7 mouse cellular contexts compared by ENCODE assay signal in genomic region chrX:151017897-151018296, GRCm38 (mm10). TPM values are rescaled to one million over a fixed set of nuclear protein-coding genes. Genes with fewer than 3 reads are reported as not detected.
DNase-seq lines count a peak whose midpoint lies in the region; ATAC-seq and TF ChIP-seq lines count a peak whose summit lies in the region.

No protein-coding gene starts in this region.

- no peak for ATAC-seq in lung, postnatal 0 days
- ATAC-seq in heart, postnatal 0 days (ENCODE audit: insufficient read depth, low read depth) = no peak
- ATAC-seq in midbrain, embryonic 13.5 days = no peak
- no peak for ATAC-seq in erythroid progenitor cell, adult 5-6 weeks (replicated peaks; ENCODE audit: low FRiP score, poor library complexity, severe bottlenecking)

- H3K27me3 ChIP-seq in lung, postnatal 0 days (replicated peaks; ENCODE audit: insufficient read depth, low read length) = no peaks in the 10 kb centered on the region
- H3K27me3 ChIP-seq in heart, postnatal 0 days (ENCODE audit: control insufficient read depth, insufficient read depth, low read length) = no peaks in the 10 kb centered on the region
- peaks cover 3% of the 10 kb centered on the region; the same call in 1 of the 2 replicates for H3K27me3 ChIP-seq in midbrain, embryonic 13.5 days

- H3K9me3 ChIP-seq in lung, postnatal 0 days (ENCODE audit: low read length) = no peaks in the 10 kb centered on the region
- H3K9me3 ChIP-seq in heart, postnatal 0 days (replicated peaks; ENCODE audit: control insufficient read depth, low read length) = no peaks in the 10 kb centered on the region
- H3K9me3 ChIP-seq in midbrain, embryonic 13.5 days = no peaks in the 10 kb centered on the region

- no peak overlapping the region for H3K9ac ChIP-seq in lung, postnatal 0 days (replicated peaks; ENCODE audit: low read depth)
- H3K9ac ChIP-seq in heart, postnatal 0 days (replicated peaks; ENCODE audit: low read depth, low read length) = peak overlapping the region; percentile 40; the same call in 1 of the 2 replicates
- H3K9ac ChIP-seq in midbrain, embryonic 13.5 days (replicated peaks) = peak overlapping the region; percentile 56

- no peaks in the 10 kb centered on the region for H3K36me3 ChIP-seq in lung, postnatal 0 days (ENCODE audit: insufficient read depth, low read length)
- 0 out of 2 replicates have a peak, but pooled peaks cover 3% of the 10 kb centered on the region for H3K36me3 ChIP-seq in heart, postnatal 0 days (replicated peaks; ENCODE audit: control insufficient read depth, insufficient read depth, low read length)
- 0 out of 2 replicates have a peak, but pooled peaks cover 3% of the 10 kb centered on the region for H3K36me3 ChIP-seq in midbrain, embryonic 13.5 days

- peak; percentile 24 for DNase-seq in lung, postnatal 0 days (ENCODE audit: low spot score)
- no peak for DNase-seq in lung, postnatal 14 days
- peak; percentile 39 for DNase-seq in cerebellum, adult 9-11 months
- DNase-seq in heart, postnatal 0 days (ENCODE audit: low spot score) = no peak
- no peak for DNase-seq in T-cell, adult 2 months (ENCODE audit: low spot score)

- peak overlapping the region; percentile 68; the same call in 1 of the 2 replicates for H3K27ac ChIP-seq in lung, postnatal 0 days (ENCODE audit: low read length)
- H3K27ac ChIP-seq in heart, postnatal 0 days (ENCODE audit: low read depth) = peak overlapping the region; percentile 78
- peak overlapping the region; percentile 84 for H3K27ac ChIP-seq in midbrain, embryonic 13.5 days

- peak overlapping the region; percentile 41 for H3K4me3 ChIP-seq in lung, postnatal 0 days (ENCODE audit: low read depth, low read length)
- H3K4me3 ChIP-seq in heart, postnatal 0 days (ENCODE audit: low read depth, low read length) = peak overlapping the region; percentile 55
- peak overlapping the region; percentile 49 for H3K4me3 ChIP-seq in midbrain, embryonic 13.5 days (replicated peaks)

- no peaks in the 10 kb centered on the region for H3K4me1 ChIP-seq in lung, postnatal 0 days (ENCODE audit: insufficient read depth, low read depth, low read length)
- H3K4me1 ChIP-seq in heart, postnatal 0 days (ENCODE audit: control insufficient read depth, insufficient read depth) = no peaks in the 10 kb centered on the region
- peaks cover 7% of the 10 kb centered on the region; the same call in 1 of the 2 replicates for H3K4me1 ChIP-seq in midbrain, embryonic 13.5 days (replicated peaks)

- WGBS in lung, postnatal 0 days = 8% methylated on average over 3 of the region's 3 CpGs
- 10% methylated on average over 3 of the region's 3 CpGs for WGBS in heart, postnatal 0 days
- WGBS in midbrain, embryonic 13.5 days = 12% methylated on average over 3 of the region's 3 CpGs

- no peak for TF ChIP-seq CTCF in lung, postnatal 0 days (IDR thresholded peaks at IDR 0.05)
- TF ChIP-seq CTCF in heart, postnatal 0 days (IDR thresholded peaks at IDR 0.05; ENCODE audit: low read depth) = no peak

- TF ChIP-seq EP300 in lung, postnatal 0 days (IDR thresholded peaks at IDR 0.05) = no peak
- TF ChIP-seq EP300 in heart, postnatal 0 days (IDR thresholded peaks at IDR 0.05; ENCODE audit: low read depth) = no peak

- H3K4me2 ChIP-seq in lung, postnatal 0 days (replicated peaks; ENCODE audit: low read depth, low read length) = peak overlapping the region; percentile 54
- H3K4me2 ChIP-seq in heart, postnatal 0 days (ENCODE audit: low read depth, low read length) = peak overlapping the region; percentile 64
- H3K4me2 ChIP-seq in midbrain, embryonic 13.5 days (replicated peaks) = peak overlapping the region; percentile 58

RNA-seq across cellular contexts. Expression of gene Gnl3l, which starts 0.8 kb away (rescaled TPM):
- 11.9 and 13.0 TPM in 2 replicates for polyA plus RNA-seq in lung, postnatal 0 days (2015; fragmentation: Nextera tagmentation; extraction: Ambion mirVana)
- 27.0 and 33.4 TPM in 2 replicates for total RNA-seq in heart, postnatal 0 days (2014; rRNA removed; ENCODE audit: low replicate concordance)
- 15.2 and 15.4 TPM in 2 replicates for polyA plus RNA-seq in heart, postnatal 0 days (2015; fragmentation: Nextera tagmentation; extraction: Ambion mirVana)
- 74.1 and 80.0 TPM in 2 replicates for polyA plus RNA-seq in midbrain, embryonic 13.5 days (2015; fragmentation: Nextera tagmentation; extraction: Ambion mirVana)
- total RNA-seq in erythroid progenitor cell, adult 5-6 weeks (2015; ENCODE audit: low replicate concordance) = 8.8 and 14.8 TPM in 2 replicates
- total RNA-seq in erythroid progenitor cell, adult 5-6 weeks (2017; ENCODE audit: low replicate concordance) = 17.8 and 26.2 TPM in 2 replicates

RNA-seq across cellular contexts. Expression of gene Fgd1, which starts 28.1 kb away (rescaled TPM):
- polyA plus RNA-seq in lung, postnatal 0 days (2015; fragmentation: Nextera tagmentation; extraction: Ambion mirVana) = 3.7 and 4.2 TPM in 2 replicates
- 11.4 and 17.4 TPM in 2 replicates for total RNA-seq in heart, postnatal 0 days (2014; rRNA removed; ENCODE audit: low replicate concordance)
- polyA plus RNA-seq in heart, postnatal 0 days (2015; fragmentation: Nextera tagmentation; extraction: Ambion mirVana) = 4.8 and 5.1 TPM in 2 replicates
- polyA plus RNA-seq in midbrain, embryonic 13.5 days (2015; fragmentation: Nextera tagmentation; extraction: Ambion mirVana) = 11.6 and 13.0 TPM in 2 replicates
- not detected in 2 replicates for total RNA-seq in erythroid progenitor cell, adult 5-6 weeks (2015; ENCODE audit: low replicate concordance)
- total RNA-seq in erythroid progenitor cell, adult 5-6 weeks (2017; ENCODE audit: low replicate concordance) = not detected in 2 replicates

Comparison
In these comparisons a context has a peak if more than half of its experiments do, and no peak if none do; other contexts are left out.
1. DNase-seq: peak in lung, postnatal 0 days (single experiment) and cerebellum, adult 9-11 months (single experiment); none in lung, postnatal 14 days (single experiment), heart, postnatal 0 days (single experiment) and T-cell, adult 2 months (single experiment).
2. Peak in every context shown above with its lines, with median percentiles within 50 percentile points of each other: H3K27ac ChIP-seq, H3K4me2 ChIP-seq and H3K4me3 ChIP-seq.